Mouse (Mus musculus) stomach, embryonic 16.5 days (tissue): Measurements from ENCODE around the gene Klkb1. TPM values are rescaled to one million over a fixed set of nuclear protein-coding genes. Genes with fewer than 3 reads are reported as not detected.
A peak's percentile ranks its signal among the peaks of the same experiment; 100 is the strongest.

ENCODE experiments used
- ATAC-seq: fragments of 200-750 bp; cut with Nextera tagmentation; 2 replicates; pipeline ENCODE4 v1.8.0; 2017; ENCODE audit warnings: moderate number of reproducible peaks, moderate TSS enrichment; ENCODE audit not compliant: insufficient read depth, low FRiP score
- H3K27ac ChIP-seq: fragments of 300-500 bp; sonication (generic); 2 replicates; pipeline ENCODE4 v1.5.1; 2014; ENCODE audit warnings: low read length
- H3K27me3 ChIP-seq: fragments of 300-500 bp; sonication (generic); 2 replicates; pipeline ENCODE4 v1.6.1; 2014; ENCODE audit warnings: low read length, control low read depth, mixed read lengths; ENCODE audit not compliant: control insufficient read depth, insufficient read depth
- H3K36me3 ChIP-seq: fragments of 300-500 bp; sonication (generic); 2 replicates; pipeline ENCODE4 v1.6.1; 2014; ENCODE audit warnings: low read length; ENCODE audit not compliant: control insufficient read depth, insufficient read depth
- H3K4me1 ChIP-seq: fragments of 300-500 bp; sonication (generic); 2 replicates; pipeline ENCODE4 v1.6.1; 2014; ENCODE audit warnings: low read length, control low read depth, mixed read lengths; ENCODE audit not compliant: control insufficient read depth, insufficient read depth
- H3K4me2 ChIP-seq: fragments of 300-500 bp; sonication (generic); 2 replicates; pipeline ENCODE4 v1.6.1; 2014; ENCODE audit warnings: low read depth, low read length, mixed read lengths
- H3K4me3 ChIP-seq: fragments of 300-500 bp; sonication (generic); replicated peaks from 2 replicates; pipeline ENCODE4 v1.5.1; 2014; ENCODE audit warnings: mild to moderate bottlenecking, low read length
- H3K9ac ChIP-seq: fragments of 300-500 bp; sonication (generic); 2 replicates; pipeline ENCODE4 v1.6.1; 2014; ENCODE audit warnings: low read length
- H3K9me3 ChIP-seq: fragments of 300-500 bp; sonication (generic); replicated peaks from 2 replicates; pipeline ENCODE4 v1.6.1; 2016; ENCODE audit warnings: low read length, control low read depth; ENCODE audit not compliant: control insufficient read depth
- WGBS: fragments of 180-500 bp; shearing (Covaris S2); extraction: QIAGEN DNeasy Blood & Tissue Kit; methylation state at CpG from one replicate; pipeline ENCODE4 v1.1.7; 2014; 5-methylcytosine and 5-hydroxymethylcytosine counted together
- polyA plus RNA-seq: library from polyadenylated mRNA; unstranded; fragments of >200 nt; fragmentation: Nextera tagmentation; extraction: Ambion mirVana; gene quantifications from 2 replicates; pipeline ENCODE4 v1.2.1, GENCODE M21; 2015

Gene Klkb1
- polyA plus RNA-seq, 1 experiment from 2014 or later, result 0.48 TPM

DNA sequence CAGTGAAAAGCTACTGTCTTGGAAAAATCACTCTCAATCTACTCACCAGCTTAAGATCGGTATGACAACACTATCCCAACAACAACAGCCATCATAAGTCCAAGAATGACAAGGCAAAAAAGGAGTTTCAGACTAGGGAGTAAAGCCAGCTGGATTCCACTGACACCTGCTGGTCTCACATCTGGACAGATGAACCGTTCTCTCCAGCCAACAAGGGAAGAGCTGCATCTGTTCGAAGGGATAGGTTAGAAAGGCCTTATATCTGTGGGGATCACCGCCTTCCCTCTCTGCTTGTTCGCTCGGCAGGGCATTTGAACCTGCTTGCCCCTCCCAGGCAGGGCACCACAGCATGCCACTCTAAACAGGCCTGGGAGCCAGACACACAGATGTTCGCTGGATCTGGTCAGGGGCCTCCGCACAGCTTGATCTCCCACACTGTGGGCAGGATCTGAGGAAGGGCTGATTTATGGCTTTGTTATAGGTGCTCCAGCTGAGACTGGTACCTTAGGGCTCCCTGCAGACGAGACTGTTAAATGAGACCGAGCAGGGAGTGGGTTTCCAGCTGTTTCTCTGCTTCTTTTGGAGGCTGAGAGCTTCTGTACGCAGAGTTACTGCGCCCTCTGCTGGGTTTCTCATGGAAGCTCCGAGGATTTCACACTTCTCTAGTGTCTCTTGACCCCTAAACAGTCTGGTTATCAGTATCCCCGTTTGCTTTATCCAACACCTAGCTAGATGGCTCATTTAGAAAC lies 58.3 kb downstream of the Klkb1 start:
- H3K27me3 ChIP-seq, result no peaks in the 10 kb centered on the region
- ATAC-seq, result peak; percentile 45
- H3K4me1 ChIP-seq, result no peaks in the 10 kb centered on the region
- no peak overlapping the region for H3K4me3 ChIP-seq
- no peaks in the 10 kb centered on the region for H3K36me3 ChIP-seq
- H3K9ac ChIP-seq, result no peak overlapping the region
- peak overlapping the region; percentile 20; the same call in 1 of the 2 replicates for H3K4me2 ChIP-seq
- H3K27ac ChIP-seq, result no peak overlapping the region
- no peaks in the 10 kb centered on the region for H3K9me3 ChIP-seq
- WGBS, result 22% methylated on average over 14 of the region's 14 CpGs

DNA sequence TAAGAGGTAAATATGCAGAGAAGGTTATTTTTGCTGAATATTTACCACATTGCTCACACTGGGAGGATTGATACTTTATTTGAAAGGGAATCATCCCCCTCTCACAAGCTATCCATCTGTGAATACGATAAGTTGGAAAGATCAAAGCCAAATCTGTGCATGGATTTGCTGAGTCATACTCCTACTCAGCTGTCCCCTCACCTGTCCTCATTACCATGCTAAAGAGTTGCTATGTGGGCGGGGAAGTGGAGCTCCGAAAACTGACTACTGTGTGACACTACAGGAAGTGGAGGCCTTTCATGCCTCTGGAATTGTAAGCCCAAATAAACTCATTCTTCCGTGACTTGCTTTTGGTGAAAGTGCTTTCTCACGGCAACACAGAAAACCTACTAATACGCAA lies 59.4 kb downstream of the Klkb1 start:
- Histone ChIP-seq H3K9me3 (no peaks in the 10 kb centered on the region), H3K4me2 (no peak overlapping the region), H3K9ac (no peak overlapping the region), H3K36me3 (no peaks in the 10 kb centered on the region), H3K4me1 (no peaks in the 10 kb centered on the region), H3K27ac (no peak overlapping the region), H3K4me3 (no peak overlapping the region), H3K27me3 (no peaks in the 10 kb centered on the region)
- no peak for ATAC-seq
- 84% methylated on average over 6 of the region's 6 CpGs for WGBS

DNA sequence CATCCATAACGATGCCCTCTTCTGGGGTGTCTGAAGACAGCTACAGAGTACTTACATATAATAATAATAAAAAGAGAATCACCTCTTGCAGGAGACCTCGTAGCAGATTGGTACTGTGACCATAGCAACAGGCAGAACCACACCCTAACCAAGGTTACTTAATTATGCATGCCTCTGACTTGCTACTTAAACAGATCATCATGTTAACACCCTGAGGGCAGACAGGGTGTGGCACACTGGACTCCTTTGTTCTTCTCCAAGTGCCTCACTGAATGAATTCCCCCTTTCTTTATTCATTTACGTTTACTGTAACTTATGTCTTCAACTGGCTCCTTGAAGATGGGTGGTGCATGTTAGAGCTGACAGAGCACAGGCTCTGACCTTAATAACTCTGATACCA lies 61.4 kb downstream of the Klkb1 start:
- Histone ChIP-seq H3K4me2 (no peak overlapping the region), H3K27ac (no peak overlapping the region), H3K9me3 (no peaks in the 10 kb centered on the region), H3K4me1 (no peaks in the 10 kb centered on the region), H3K9ac (no peak overlapping the region), H3K27me3 (no peaks in the 10 kb centered on the region), H3K36me3 (no peaks in the 10 kb centered on the region), H3K4me3 (no peak overlapping the region)
- no peak for ATAC-seq
- WGBS, result 55% methylated on average over 3 of the region's 3 CpGs

Other genes with a start within 250 kb of the Klkb1 start
- gene Mtnr1a, start 225.7 kb downstream of the Klkb1 start, polyA plus RNA-seq, result 0.46 and 0.72 TPM in 2 replicates
- 1.5 and 1.6 TPM in 2 replicates for gene F11, start 32.8 kb downstream of the Klkb1 start, polyA plus RNA-seq
- 0.96 and 1.0 TPM in 2 replicates for gene Gm45753, start 13.6 kb upstream of the Klkb1 start, polyA plus RNA-seq
- 5.6 and 5.7 TPM in 2 replicates for gene Cyp4v3, start 38.4 kb upstream of the Klkb1 start, polyA plus RNA-seq
- 15.2 and 16.7 TPM in 2 replicates for gene Fam149a, start 87.4 kb upstream of the Klkb1 start, polyA plus RNA-seq
- 3.3 and 3.9 TPM in 2 replicates for gene Tlr3, start 116.2 kb upstream of the Klkb1 start, polyA plus RNA-seq
- 27.2 and 28.3 TPM in 2 replicates for gene Sorbs2, start 212.9 kb upstream of the Klkb1 start, polyA plus RNA-seq